Mouse (Mus musculus): ENCODE results near the gene Gm20458. TPM values are rescaled to one million over a fixed set of nuclear protein-coding genes. Genes with fewer than 3 reads are reported as not detected.

Gene Gm20458
- polyA plus RNA-seq, 2 experiments = 9.0 to 14.3 TPM

- H3K36me3 ChIP-seq (ENCODE audit: control insufficient read depth, insufficient read depth, low read length) = no peaks in the 10 kb centered on the region
- no peak for TF ChIP-seq POLR2A (IDR thresholded peaks at IDR 0.05; ENCODE audit: borderline replicate concordance, extremely low read depth, insufficient read depth, insufficient read length)
- H3K27me3 ChIP-seq (ENCODE audit: control insufficient read depth, insufficient read depth, low read length) = no peaks in the 10 kb centered on the region
- H3K27ac ChIP-seq (replicated peaks; ENCODE audit: low read depth, low read length) = no peak overlapping the region
- no peak for DNase-seq (ENCODE audit: low spot score)
- ATAC-seq (ENCODE audit: low FRiP score, low read depth) = no peak
- no peak overlapping the region for H3K4me3 ChIP-seq (replicated peaks; ENCODE audit: low read length)
- no peak overlapping the region for H3K4me2 ChIP-seq (replicated peaks; ENCODE audit: low read depth, low read length, severe bottlenecking)
- H3K9ac ChIP-seq (ENCODE audit: low read depth, low read length, severe bottlenecking) = no peak overlapping the region
- WGBS = 65% methylated on average over 3 of the region's 3 CpGs
- peaks cover 21% of the 10 kb centered on the region for H3K4me1 ChIP-seq (ENCODE audit: control insufficient read depth, insufficient read depth, low read length)
- H3K9me3 ChIP-seq (ENCODE audit: control insufficient read depth, low read length) = no peaks in the 10 kb centered on the region
These were observed 14.7 kb upstream of the Gm20458 start for GRCm38 (mm10) chr2:164446086-164446469.

GRCm38 (mm10) chr2:164448140-164448539 lies 12.6 kb upstream of the Gm20458 start:
- no peak for TF ChIP-seq POLR2A (IDR thresholded peaks at IDR 0.05; ENCODE audit: borderline replicate concordance, extremely low read depth, insufficient read depth, insufficient read length)
- Histone ChIP-seq H3K27me3 (ENCODE audit: control insufficient read depth, insufficient read depth, low read length) (no peaks in the 10 kb centered on the region), H3K4me3 (replicated peaks; ENCODE audit: low read length) (no peak overlapping the region), H3K9ac (ENCODE audit: low read depth, low read length, severe bottlenecking) (no peak overlapping the region), H3K27ac (replicated peaks; ENCODE audit: low read depth, low read length) (no peak overlapping the region), H3K9me3 (ENCODE audit: control insufficient read depth, low read length) (no peaks in the 10 kb centered on the region), H3K36me3 (ENCODE audit: control insufficient read depth, insufficient read depth, low read length) (no peaks in the 10 kb centered on the region), H3K4me2 (replicated peaks; ENCODE audit: low read depth, low read length, severe bottlenecking) (no peak overlapping the region), H3K4me1 (ENCODE audit: control insufficient read depth, insufficient read depth, low read length) (peaks cover 24% of the 10 kb centered on the region)
- 91% methylated on average over 1 of the region's 1 CpGs for WGBS
- ATAC-seq (ENCODE audit: low FRiP score, low read depth) (no peak), DNase-seq (ENCODE audit: low spot score) (no peak)

GRCm38 (mm10) chr2:164448921-164449320 lies 11.8 kb upstream of the Gm20458 start:
- H3K36me3 ChIP-seq (ENCODE audit: control insufficient read depth, insufficient read depth, low read length) = no peaks in the 10 kb centered on the region
- no peak overlapping the region for H3K4me2 ChIP-seq (replicated peaks; ENCODE audit: low read depth, low read length, severe bottlenecking)
- no peak overlapping the region for H3K9ac ChIP-seq (ENCODE audit: low read depth, low read length, severe bottlenecking)
- DNase-seq (ENCODE audit: low spot score) (no peak), ATAC-seq (ENCODE audit: low FRiP score, low read depth) (no peak)
- H3K4me3 ChIP-seq (replicated peaks; ENCODE audit: low read length) = no peak overlapping the region
- H3K27ac ChIP-seq (replicated peaks; ENCODE audit: low read depth, low read length) = 0 out of 2 replicates have a peak overlapping the region, but pooled peaks have one; percentile 33
- H3K9me3 ChIP-seq (ENCODE audit: control insufficient read depth, low read length) = no peaks in the 10 kb centered on the region
- H3K27me3 ChIP-seq (ENCODE audit: control insufficient read depth, insufficient read depth, low read length) = no peaks in the 10 kb centered on the region
- 65% methylated on average over 5 of the region's 5 CpGs for WGBS
- H3K4me1 ChIP-seq (ENCODE audit: control insufficient read depth, insufficient read depth, low read length) = peaks cover 19% of the 10 kb centered on the region
- no peak for TF ChIP-seq POLR2A (IDR thresholded peaks at IDR 0.05; ENCODE audit: borderline replicate concordance, extremely low read depth, insufficient read depth, insufficient read length)

- Histone ChIP-seq H3K27me3 (ENCODE audit: control insufficient read depth, insufficient read depth, low read length) (no peaks in the 10 kb centered on the region), H3K9me3 (ENCODE audit: control insufficient read depth, low read length) (no peaks in the 10 kb centered on the region), H3K36me3 (ENCODE audit: control insufficient read depth, insufficient read depth, low read length) (no peaks in the 10 kb centered on the region), H3K4me1 (ENCODE audit: control insufficient read depth, insufficient read depth, low read length) (peaks cover 19% of the 10 kb centered on the region), H3K4me2 (replicated peaks; ENCODE audit: low read depth, low read length, severe bottlenecking) (no peak overlapping the region), H3K4me3 (replicated peaks; ENCODE audit: low read length) (no peak overlapping the region), H3K9ac (ENCODE audit: low read depth, low read length, severe bottlenecking) (no peak overlapping the region), H3K27ac (replicated peaks; ENCODE audit: low read depth, low read length) (0 out of 2 replicates have a peak overlapping the region, but pooled peaks have one; percentile 33)
- no peak for TF ChIP-seq POLR2A (IDR thresholded peaks at IDR 0.05; ENCODE audit: borderline replicate concordance, extremely low read depth, insufficient read depth, insufficient read length)
- 85% methylated on average over 14 of the region's 14 CpGs for WGBS
- DNase-seq (ENCODE audit: low spot score) = no peak
- no peak for ATAC-seq (ENCODE audit: low FRiP score, low read depth)
These were observed 11.3 kb upstream of the Gm20458 start for GRCm38 (mm10) chr2:164449341-164450042.

GRCm38 (mm10) chr2:164452000-164452676 lies 8.6 kb upstream of the Gm20458 start:
- Histone ChIP-seq H3K9me3 (ENCODE audit: control insufficient read depth, low read length) (no peaks in the 10 kb centered on the region), H3K9ac (ENCODE audit: low read depth, low read length, severe bottlenecking) (no peak overlapping the region), H3K4me3 (replicated peaks; ENCODE audit: low read length) (no peak overlapping the region), H3K36me3 (ENCODE audit: control insufficient read depth, insufficient read depth, low read length) (no peaks in the 10 kb centered on the region), H3K27me3 (ENCODE audit: control insufficient read depth, insufficient read depth, low read length) (no peaks in the 10 kb centered on the region), H3K4me1 (ENCODE audit: control insufficient read depth, insufficient read depth, low read length) (peaks cover 34% of the 10 kb centered on the region), H3K27ac (replicated peaks; ENCODE audit: low read depth, low read length) (peak overlapping the region; percentile 40), H3K4me2 (replicated peaks; ENCODE audit: low read depth, low read length, severe bottlenecking) (peak overlapping the region; percentile 6; the same call in 1 of the 2 replicates)
- ATAC-seq (ENCODE audit: low FRiP score, low read depth) (peak; percentile 76), DNase-seq (ENCODE audit: low spot score) (peak; percentile 80)
- TF ChIP-seq POLR2A (IDR thresholded peaks at IDR 0.05; ENCODE audit: borderline replicate concordance, extremely low read depth, insufficient read depth, insufficient read length) = no peak
- WGBS = 16% methylated on average over 10 of the region's 13 CpGs
